Mouse (Mus musculus) adrenal gland, postnatal 0 days (tissue): ENCODE results near the gene Btg1-ps1. TPM values are rescaled to one million over a fixed set of nuclear protein-coding genes. Genes with fewer than 3 reads are reported as not detected.

Experiments
- polyA plus RNA-seq: library from polyadenylated mRNA; unstranded; fragments of >200 nt; fragmentation: Nextera tagmentation; extraction: Ambion mirVana; gene quantifications from 2 replicates; pipeline ENCODE4 v1.2.1, GENCODE M21; 2015

Btg1-ps1 gene
- polyA plus RNA-seq, result not detected in 2 replicates

DNA sequence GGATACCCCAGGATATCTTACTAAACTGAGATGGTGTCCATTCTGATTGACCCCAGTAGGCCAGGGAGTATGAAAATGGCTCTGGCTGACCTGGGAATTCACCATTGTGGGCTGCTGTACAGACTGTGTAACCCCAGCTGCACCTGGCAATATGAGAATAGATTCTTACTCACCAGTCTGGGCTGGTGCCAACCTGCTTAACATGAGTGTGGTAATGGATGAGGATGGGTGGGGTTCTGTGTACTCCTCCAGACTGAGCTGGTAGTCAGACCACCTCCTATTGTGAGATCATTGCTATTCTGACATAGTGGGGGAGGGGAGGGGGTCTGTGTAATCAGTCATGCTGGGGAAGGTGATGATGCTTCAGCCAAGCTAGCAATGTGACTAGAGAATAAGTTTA, at the start of gene Btg1-ps1:
Gene Btg1-ps1 (minus strand): TSS at position 219 of the 400 bp plus-strand sequence.

DNA sequence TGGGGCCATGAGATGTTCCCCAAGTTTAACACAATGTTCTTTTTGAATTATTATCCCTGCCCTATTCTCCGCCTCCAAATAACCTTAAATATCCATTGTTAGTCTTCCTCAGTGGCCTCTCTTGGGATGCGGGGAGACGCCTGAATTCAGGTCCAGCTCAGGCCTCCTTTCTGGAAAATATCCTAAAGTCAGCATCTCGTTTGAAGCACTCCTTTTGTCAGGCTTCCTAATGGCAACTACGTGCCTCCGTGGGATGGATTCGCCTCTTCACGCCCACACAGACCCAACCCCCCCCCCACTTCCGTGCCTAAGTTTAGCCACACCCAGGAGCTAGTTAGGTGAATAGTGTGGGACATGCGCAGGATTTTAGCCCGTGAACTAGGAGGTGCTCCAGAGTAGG, 47.6 kb upstream of the Btg1-ps1 start, which contains the start of gene Rhox10:
Gene Rhox10 (plus strand): TSS at position 301 of the 400 bp plus-strand sequence.

DNA sequence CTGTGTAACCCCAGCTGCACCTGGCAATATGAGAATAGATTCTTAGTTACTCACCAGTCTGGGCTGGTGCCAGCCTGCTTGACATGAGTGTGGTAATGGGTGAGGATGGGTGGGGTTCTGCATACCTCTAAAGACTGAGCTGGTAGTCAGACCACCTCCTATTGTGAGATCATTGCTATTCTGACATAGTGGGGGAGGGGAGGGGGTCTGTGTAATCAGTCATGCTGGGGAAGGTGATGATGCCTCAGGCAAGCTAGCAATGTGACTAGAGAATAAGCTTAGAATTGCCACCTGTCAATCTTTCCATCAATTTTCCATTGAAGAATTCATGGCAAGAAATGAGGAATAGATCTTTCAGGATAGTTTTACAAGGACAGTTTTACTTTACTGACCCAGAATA, 24.4 kb upstream of the Btg1-ps1 start, which contains the start of gene Btg1-ps2:
Gene Btg1-ps2 (minus strand): TSS at position 101 of the 400 bp plus-strand sequence.

Other genes with a start within 250 kb of the Btg1-ps1 start
- 0.39 TPM in 1 of 2 replicates, not detected in the other for gene Rhox5, start 214.0 kb downstream of the Btg1-ps1 start, polyA plus RNA-seq
- 0.18 TPM in 1 of 2 replicates, not detected in the other for gene Rhox6, start 191.9 kb downstream of the Btg1-ps1 start, polyA plus RNA-seq
- not detected in 2 replicates for gene Rhox7a, start 187.1 kb downstream of the Btg1-ps1 start, polyA plus RNA-seq
- 0.18 TPM in 1 of 2 replicates, not detected in the other for gene Rhox8, start 139.9 kb downstream of the Btg1-ps1 start, polyA plus RNA-seq
- not detected in 2 replicates for gene Rhox7b, start 121.6 kb downstream of the Btg1-ps1 start, polyA plus RNA-seq
- gene Rhox9, start 117.0 kb downstream of the Btg1-ps1 start, polyA plus RNA-seq, result not detected in 2 replicates
- 0.14 TPM in 1 of 2 replicates, not detected in the other for gene Btg1-ps2, start 24.3 kb upstream of the Btg1-ps1 start, polyA plus RNA-seq
- gene Rhox10, start 47.7 kb upstream of the Btg1-ps1 start, polyA plus RNA-seq, result 0.25 TPM in 1 of 2 replicates, not detected in the other
- not detected in 2 replicates for gene Rhox11, start 66.3 kb upstream of the Btg1-ps1 start, polyA plus RNA-seq
- not detected in 2 replicates for gene Rhox12, start 92.1 kb upstream of the Btg1-ps1 start, polyA plus RNA-seq
- gene Rhox13, start 102.4 kb upstream of the Btg1-ps1 start, polyA plus RNA-seq, result not detected in 2 replicates
- gene Zbtb33, start 171.0 kb upstream of the Btg1-ps1 start, polyA plus RNA-seq, result 2.9 and 4.5 TPM in 2 replicates
- gene Tmem255a, start 233.6 kb upstream of the Btg1-ps1 start, polyA plus RNA-seq, result 14.0 and 14.3 TPM in 2 replicates